Mouse (Mus musculus) embryonic facial prominence, embryonic 10.5 days (tissue): ENCODE results near the gene Arid1b. TPM values are rescaled to one million over a fixed set of nuclear protein-coding genes. Genes with fewer than 3 reads are reported as not detected.
A peak's percentile ranks its signal among the peaks of the same experiment; 100 is the strongest.

Experiments
- DNase-seq: peaks from one replicate; pipeline ENCODE4 v3.0.0-alpha.2; 2017; ENCODE audit warnings: low spot score
- H3K27ac ChIP-seq: fragments of 300-500 bp; sonication (generic); replicated peaks from 2 replicates; pipeline ENCODE4 v1.5.1; 2016; ENCODE audit warnings: mild to moderate bottlenecking
- H3K27me3 ChIP-seq: fragments of 300-500 bp; sonication (generic); replicated peaks from 2 replicates; pipeline ENCODE4 v1.6.1; 2016; ENCODE audit warnings: low read depth, mild to moderate bottlenecking; ENCODE audit not compliant: poor library complexity, severe bottlenecking
- H3K36me3 ChIP-seq: fragments of 300-500 bp; sonication (generic); replicated peaks from 2 replicates; pipeline ENCODE4 v1.6.1; 2016; ENCODE audit warnings: mild to moderate bottlenecking, moderate library complexity
- H3K4me1 ChIP-seq: fragments of 300-500 bp; sonication (generic); 2 replicates; pipeline ENCODE4 v1.6.1; 2016
- H3K4me3 ChIP-seq: fragments of 300-500 bp; sonication (generic); 2 replicates; pipeline ENCODE4 v1.5.1; 2016; ENCODE audit warnings: mild to moderate bottlenecking, moderate library complexity
- H3K9me3 ChIP-seq: fragments of 300-500 bp; sonication (generic); 2 replicates; pipeline ENCODE4 v1.6.1; 2016; ENCODE audit warnings: mild to moderate bottlenecking
- WGBS: fragments of 180-500 bp; shearing (Covaris S2); methylation state at CpG from one replicate; pipeline ENCODE4 v1.1.7; 2016; 5-methylcytosine and 5-hydroxymethylcytosine counted together
- polyA plus RNA-seq: library from polyadenylated mRNA; unstranded; fragments of >200 nt; fragmentation: Nextera tagmentation; extraction: Ambion mirVana; gene quantifications from 2 replicates; pipeline ENCODE4 v1.2.1, GENCODE M21; 2016

Arid1b gene
- polyA plus RNA-seq, 1 experiment from 2014 or later: 12.4 TPM

GRCm38 (mm10) chr17:5377151-5377929 lies 383.2 kb downstream of the Arid1b start:
- no peak for DNase-seq
- H3K27me3 ChIP-seq: peaks cover 6% of the 10 kb centered on the region; the same call in 1 of the 2 replicates
- H3K9me3 ChIP-seq: no peaks in the 10 kb centered on the region
- WGBS: 38% methylated on average over 11 of the region's 11 CpGs
- H3K27ac ChIP-seq: no peak overlapping the region
- H3K4me3 ChIP-seq: no peak overlapping the region
- H3K36me3 ChIP-seq: no peaks in the 10 kb centered on the region
- no peaks in the 10 kb centered on the region for H3K4me1 ChIP-seq

GRCm38 (mm10) chr17:5377930-5378310 lies 383.8 kb downstream of the Arid1b start:
- DNase-seq: peak; percentile 36
- H3K36me3 ChIP-seq: no peaks in the 10 kb centered on the region
- 34% methylated on average over 7 of the region's 7 CpGs for WGBS
- peaks cover 6% of the 10 kb centered on the region; the same call in 1 of the 2 replicates for H3K27me3 ChIP-seq
- H3K4me1 ChIP-seq: peaks cover 4% of the 10 kb centered on the region; the same call in 1 of the 2 replicates
- no peaks in the 10 kb centered on the region for H3K9me3 ChIP-seq
- H3K4me3 ChIP-seq: no peak overlapping the region
- no peak overlapping the region for H3K27ac ChIP-seq

GRCm38 (mm10) chr17:5385694-5386093 lies 391.6 kb downstream of the Arid1b start:
- Histone ChIP-seq H3K27me3 (no peaks in the 10 kb centered on the region), H3K36me3 (no peaks in the 10 kb centered on the region), H3K4me3 (no peak overlapping the region), H3K4me1 (peaks cover 7% of the 10 kb centered on the region; the same call in 1 of the 2 replicates), H3K9me3 (no peaks in the 10 kb centered on the region), H3K27ac (no peak overlapping the region)
- DNase-seq: no peak
- 94% methylated on average over 1 of the region's 1 CpGs for WGBS

DNA sequence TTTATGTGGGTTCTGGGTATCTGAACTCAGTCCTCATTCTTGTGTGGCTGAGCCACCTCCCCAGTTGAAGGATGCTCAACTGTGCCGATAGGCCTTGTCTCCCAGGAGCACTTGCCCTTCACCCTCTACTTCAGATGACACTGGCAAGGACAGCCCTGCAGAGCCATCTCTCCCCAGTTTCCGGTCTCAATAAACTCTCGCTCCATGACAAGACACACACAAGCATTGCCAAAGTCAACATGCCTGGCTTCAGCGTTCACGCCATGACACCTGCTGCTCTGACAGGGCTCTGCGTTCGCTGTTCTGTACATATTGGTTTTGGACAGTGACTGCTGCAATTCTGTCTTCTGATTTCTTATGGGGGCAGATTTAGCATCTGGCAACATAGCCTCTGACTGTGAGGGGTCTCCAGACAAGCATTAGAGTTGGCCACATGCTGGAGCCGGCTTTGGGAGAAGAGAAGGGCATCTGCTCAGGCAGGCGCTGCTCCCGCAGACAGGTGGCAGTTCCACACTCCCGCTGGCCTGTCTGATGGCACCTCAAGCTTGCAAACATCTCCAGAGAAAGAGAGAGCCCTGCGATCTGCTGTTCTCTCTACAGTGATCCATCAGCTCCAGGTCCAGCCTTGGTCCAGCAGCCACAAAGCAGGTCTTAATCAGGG lies 392.9 kb downstream of the Arid1b start:
- Histone ChIP-seq H3K4me3 (no peak overlapping the region), H3K36me3 (no peaks in the 10 kb centered on the region), H3K9me3 (no peaks in the 10 kb centered on the region), H3K27me3 (no peaks in the 10 kb centered on the region), H3K4me1 (peaks cover 8% of the 10 kb centered on the region; the same call in 1 of the 2 replicates), H3K27ac (no peak overlapping the region)
- DNase-seq: no peak
- WGBS: 91% methylated on average over 12 of the region's 12 CpGs

GRCm38 (mm10) chr17:5388351-5388750 lies 394.2 kb downstream of the Arid1b start:
- no peaks in the 10 kb centered on the region for H3K9me3 ChIP-seq
- no peak for DNase-seq
- 63% methylated on average over 3 of the region's 3 CpGs for WGBS
- H3K27me3 ChIP-seq: no peaks in the 10 kb centered on the region
- no peaks in the 10 kb centered on the region for H3K36me3 ChIP-seq
- H3K4me3 ChIP-seq: no peak overlapping the region
- H3K4me1 ChIP-seq: peaks cover 4% of the 10 kb centered on the region; the same call in 1 of the 2 replicates
- no peak overlapping the region for H3K27ac ChIP-seq

DNA sequence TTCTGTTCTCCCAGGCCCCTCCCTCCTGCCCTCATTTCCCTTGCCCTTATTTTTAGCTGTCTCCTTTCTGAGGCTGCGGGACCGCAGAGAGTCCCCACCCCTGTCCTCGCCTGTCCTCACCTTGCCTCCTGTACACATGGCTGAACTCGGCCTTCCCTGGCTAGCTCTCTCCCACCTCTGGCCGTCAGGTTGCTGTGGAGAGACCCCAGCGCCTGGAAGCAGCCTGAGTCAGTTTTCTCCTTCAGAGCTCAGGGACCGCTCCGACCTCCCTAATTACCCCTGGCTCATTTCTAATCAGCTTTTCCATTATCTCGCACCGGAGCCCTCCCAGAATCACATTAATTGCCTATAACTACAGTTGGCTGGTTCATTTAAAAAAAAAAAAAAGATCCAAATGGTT lies 396.6 kb downstream of the Arid1b start:
- Histone ChIP-seq H3K9me3 (no peaks in the 10 kb centered on the region), H3K27ac (no peak overlapping the region), H3K4me1 (peaks cover 4% of the 10 kb centered on the region; the same call in 1 of the 2 replicates), H3K4me3 (no peak overlapping the region), H3K36me3 (no peaks in the 10 kb centered on the region), H3K27me3 (peaks cover 5% of the 10 kb centered on the region; the same call in 1 of the 2 replicates)
- DNase-seq: no peak
- WGBS: 60% methylated on average over 10 of the region's 10 CpGs

- H3K36me3 ChIP-seq: no peaks in the 10 kb centered on the region
- peaks cover 10% of the 10 kb centered on the region; the same call in 1 of the 2 replicates for H3K4me1 ChIP-seq
- no peak overlapping the region for H3K4me3 ChIP-seq
- 87% methylated on average over 16 of the region's 16 CpGs for WGBS
- no peak for DNase-seq
- no peak overlapping the region for H3K27ac ChIP-seq
- H3K9me3 ChIP-seq: no peaks in the 10 kb centered on the region
- peaks cover 32% of the 10 kb centered on the region for H3K27me3 ChIP-seq
Observed at GRCm38 (mm10) chr17:5395454-5396205, 401.5 kb downstream of the Arid1b start.

DNA sequence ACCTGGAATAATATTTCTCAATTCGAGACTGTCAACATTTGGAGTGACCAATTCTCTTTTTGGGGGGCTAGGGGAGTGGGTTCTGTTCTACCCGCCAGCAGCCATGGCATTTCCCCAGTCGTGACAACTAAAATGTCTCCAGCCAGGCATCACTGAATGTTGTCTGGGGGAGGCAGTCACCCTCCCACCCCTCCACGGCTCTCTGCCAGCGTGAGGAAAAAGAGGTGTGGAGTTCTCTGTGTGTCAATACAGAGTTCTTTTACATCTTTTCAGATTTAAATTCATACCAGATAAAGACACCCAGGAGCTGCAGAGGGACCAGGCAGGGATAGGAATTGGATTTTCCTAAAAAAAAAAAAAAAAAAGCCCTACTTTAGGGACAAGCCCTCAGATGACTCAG lies 402.1 kb downstream of the Arid1b start:
- DNase-seq: no peak
- H3K36me3 ChIP-seq: no peaks in the 10 kb centered on the region
- no peaks in the 10 kb centered on the region for H3K9me3 ChIP-seq
- H3K4me1 ChIP-seq: peaks cover 10% of the 10 kb centered on the region; the same call in 1 of the 2 replicates
- H3K27ac ChIP-seq: no peak overlapping the region
- H3K27me3 ChIP-seq: peaks cover 33% of the 10 kb centered on the region
- no peak overlapping the region for H3K4me3 ChIP-seq
- WGBS: 80% methylated on average over 5 of the region's 5 CpGs
